Mouse (Mus musculus) intestine, embryonic 16.5 days (tissue): ENCODE measurements around the gene Ppp4r3a. TPM values are rescaled to one million over a fixed set of nuclear protein-coding genes. Genes with fewer than 3 reads are reported as not detected.

Experiments used
- ATAC-seq: fragments of 200-750 bp; cut with Nextera tagmentation; 2 replicates; pipeline ENCODE4 v1.8.0; 2017; ENCODE audit warnings: moderate TSS enrichment, moderate library complexity
- H3K27ac ChIP-seq: fragments of 300-500 bp; sonication (generic); 2 replicates; pipeline ENCODE4 v1.5.1; 2014; ENCODE audit warnings: mild to moderate bottlenecking, low read length
- H3K27me3 ChIP-seq: fragments of 300-500 bp; sonication (generic); replicated peaks from 2 replicates; pipeline ENCODE4 v1.6.1; 2014; ENCODE audit warnings: low read length, control low read depth, mixed read lengths; ENCODE audit not compliant: control insufficient read depth, insufficient read depth
- H3K36me3 ChIP-seq: fragments of 300-500 bp; sonication (generic); 2 replicates; pipeline ENCODE4 v1.6.1; 2014; ENCODE audit warnings: low read length, control low read depth; ENCODE audit not compliant: control insufficient read depth, insufficient read depth
- H3K4me1 ChIP-seq: fragments of 300-500 bp; sonication (generic); 2 replicates; pipeline ENCODE4 v1.6.1; 2014; ENCODE audit warnings: low read length, control low read depth, mixed read lengths; ENCODE audit not compliant: control insufficient read depth, insufficient read depth
- H3K4me2 ChIP-seq: fragments of 300-500 bp; sonication (generic); 2 replicates; pipeline ENCODE4 v1.6.1; 2014; ENCODE audit warnings: low read depth, low read length, control low read depth
- H3K4me3 ChIP-seq: fragments of 300-500 bp; sonication (generic); 2 replicates; pipeline ENCODE4 v1.5.1; 2014; ENCODE audit warnings: mild to moderate bottlenecking, low read length
- H3K9ac ChIP-seq: fragments of 300-500 bp; sonication (generic); 2 replicates; pipeline ENCODE4 v1.6.1; 2014; ENCODE audit warnings: low read depth, low read length
- H3K9me3 ChIP-seq: fragments of 300-500 bp; sonication (generic); 2 replicates; pipeline ENCODE4 v1.6.1; 2016; ENCODE audit warnings: low read length, control low read depth; ENCODE audit not compliant: control insufficient read depth
- WGBS: fragments of 180-500 bp; shearing (Covaris S2); extraction: QIAGEN DNeasy Blood & Tissue Kit; methylation state at CpG from one replicate; pipeline ENCODE4 v1.1.7; 2014; 5-methylcytosine and 5-hydroxymethylcytosine counted together
- polyA plus RNA-seq: library from polyadenylated mRNA; unstranded; fragments of >200 nt; fragmentation: Nextera tagmentation; extraction: Ambion mirVana; gene quantifications from 2 replicates; pipeline ENCODE4 v1.2.1, GENCODE M21; 2015

Ppp4r3a gene
- polyA plus RNA-seq, 1 experiment from 2014 or later: 21.9 TPM

DNA sequence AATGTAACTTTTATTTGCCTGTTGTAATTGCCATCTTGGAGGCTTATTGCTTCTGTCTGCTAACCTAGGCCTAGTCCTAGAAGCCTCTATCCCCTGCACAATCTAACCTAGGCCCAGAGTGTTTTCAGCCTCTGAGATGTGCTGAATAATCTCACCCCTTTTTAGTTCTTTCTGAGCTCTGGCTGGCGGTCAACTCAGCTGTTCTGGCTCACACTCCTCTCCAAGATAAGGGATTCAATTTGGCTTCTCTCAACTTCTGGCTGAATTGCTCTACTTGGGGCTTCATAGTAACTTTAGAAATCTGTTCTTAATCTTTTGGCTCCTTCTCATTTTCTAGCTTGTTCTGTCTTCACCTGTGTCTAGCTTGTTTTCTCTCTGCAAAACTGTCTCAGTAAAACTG is 3.9 kb upstream of the Ppp4r3a start:
- no peaks in the 10 kb centered on the region for H3K27me3 ChIP-seq
- H3K9me3 ChIP-seq: no peaks in the 10 kb centered on the region
- 77% methylated on average over 1 of the region's 1 CpGs for WGBS
- no peaks in the 10 kb centered on the region for H3K36me3 ChIP-seq
- no peak overlapping the region for H3K4me3 ChIP-seq
- H3K9ac ChIP-seq: no peak overlapping the region
- no peak overlapping the region for H3K4me2 ChIP-seq
- H3K4me1 ChIP-seq: peaks cover 4% of the 10 kb centered on the region
- H3K27ac ChIP-seq: no peak overlapping the region
- ATAC-seq: no peak

DNA sequence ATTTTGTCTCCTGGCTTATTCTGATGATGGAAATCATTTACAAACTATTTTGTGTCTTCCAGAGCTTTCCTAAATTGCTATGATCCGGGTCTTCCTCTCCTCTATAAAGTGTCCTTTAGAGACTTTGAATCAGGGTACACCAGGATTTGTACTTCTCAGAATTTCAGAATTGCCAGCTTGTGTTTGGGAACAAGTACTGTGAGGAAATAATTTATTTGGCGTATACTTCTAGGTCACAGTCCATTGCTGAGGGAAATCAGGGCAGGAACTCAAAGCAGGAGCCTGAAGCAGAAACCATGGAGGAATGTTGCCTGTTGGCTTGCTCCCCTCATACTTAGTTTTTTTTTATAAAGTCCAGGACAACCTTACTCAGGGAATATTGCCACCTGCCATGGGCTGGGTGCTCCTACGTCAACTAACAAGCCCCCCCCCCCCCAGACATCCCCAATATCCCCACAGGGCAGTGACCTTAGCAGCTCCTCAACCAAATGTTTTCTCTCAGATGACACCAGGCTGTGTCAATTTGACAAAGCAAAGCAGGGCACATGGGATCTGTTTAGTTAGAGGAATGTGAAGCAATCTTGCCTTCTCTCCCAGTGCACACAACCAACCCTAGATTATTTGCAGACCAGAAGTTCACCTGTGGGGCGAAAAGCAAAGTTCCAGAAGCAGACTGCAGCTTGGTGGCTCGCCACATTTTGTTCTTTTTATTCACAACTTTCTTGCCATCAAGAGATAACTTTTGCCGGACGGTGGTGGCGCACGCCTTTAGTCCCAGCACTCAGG is 1.6 kb upstream of the Ppp4r3a start:
- H3K9ac ChIP-seq: no peak overlapping the region
- 89% methylated on average over 9 of the region's 9 CpGs for WGBS
- H3K27ac ChIP-seq: no peak overlapping the region
- no peak for ATAC-seq
- H3K36me3 ChIP-seq: no peaks in the 10 kb centered on the region
- H3K4me3 ChIP-seq: no peak overlapping the region
- peaks cover 14% of the 10 kb centered on the region for H3K4me1 ChIP-seq
- no peak overlapping the region for H3K4me2 ChIP-seq
- no peaks in the 10 kb centered on the region for H3K27me3 ChIP-seq
- H3K9me3 ChIP-seq: no peaks in the 10 kb centered on the region

DNA sequence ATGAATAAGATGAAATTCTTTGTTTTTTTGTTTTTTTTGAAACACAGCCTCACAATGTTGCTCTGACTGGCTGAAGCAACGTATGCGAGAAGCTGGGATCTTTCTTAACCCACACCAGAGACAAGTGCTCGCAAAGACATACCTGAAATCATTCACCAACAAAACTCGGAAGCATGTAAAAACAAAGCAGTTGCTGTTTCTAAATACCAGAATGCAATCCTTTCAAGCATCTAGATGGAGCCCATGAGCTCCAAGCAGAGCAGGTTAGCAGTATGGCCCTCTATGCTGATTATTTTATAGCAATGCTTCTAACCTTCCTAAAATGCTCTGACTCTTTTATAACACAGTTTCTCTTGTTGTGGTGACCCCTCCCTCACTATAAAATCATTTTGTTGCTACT is 735 bp upstream of the Ppp4r3a start:
- Histone ChIP-seq H3K4me2 (peak overlapping the region; percentile 53), H3K9ac (peak overlapping the region; percentile 100), H3K27ac (peak overlapping the region; percentile 98), H3K27me3 (no peaks in the 10 kb centered on the region), H3K4me1 (peaks cover 14% of the 10 kb centered on the region), H3K4me3 (peak overlapping the region; percentile 94), H3K36me3 (no peaks in the 10 kb centered on the region), H3K9me3 (no peaks in the 10 kb centered on the region)
- no peak for ATAC-seq
- 7% methylated on average over 4 of the region's 4 CpGs for WGBS

DNA sequence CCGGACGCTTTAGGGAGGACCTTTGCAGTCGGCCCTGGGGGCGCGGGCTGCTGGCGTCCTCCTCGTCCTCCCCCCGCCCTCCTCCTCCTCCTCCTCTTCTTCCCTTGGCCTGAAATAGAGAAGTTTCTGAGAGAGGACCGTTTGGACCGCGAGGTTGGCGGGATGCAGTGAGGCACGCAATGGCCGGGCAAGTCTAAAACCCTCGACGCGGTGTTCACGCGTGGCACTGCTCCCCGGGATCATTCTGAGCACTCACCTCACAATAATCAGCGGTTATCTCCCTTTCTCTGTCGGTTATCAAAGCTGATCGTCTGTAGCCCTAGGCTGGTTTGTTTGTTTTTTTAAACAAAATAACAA is 315 bp upstream of the Ppp4r3a start:
- peak; percentile 72 for ATAC-seq
- no peaks in the 10 kb centered on the region for H3K36me3 ChIP-seq
- H3K9me3 ChIP-seq: no peaks in the 10 kb centered on the region
- H3K9ac ChIP-seq: peak overlapping the region; percentile 100
- H3K4me2 ChIP-seq: peak overlapping the region; percentile 53
- H3K4me1 ChIP-seq: peaks cover 16% of the 10 kb centered on the region
- peak overlapping the region; percentile 94 for H3K4me3 ChIP-seq
- H3K27ac ChIP-seq: peak overlapping the region; percentile 98
- WGBS: 0% methylated on average over 23 of the region's 23 CpGs
- no peaks in the 10 kb centered on the region for H3K27me3 ChIP-seq

GRCm38 (mm10) chr12:101082296-101083075 is 1.0 kb downstream of the Ppp4r3a start:
- ATAC-seq: peak; percentile 8
- Histone ChIP-seq H3K27ac (peak overlapping the region; percentile 98), H3K27me3 (no peaks in the 10 kb centered on the region), H3K4me2 (peak overlapping the region; percentile 68), H3K9ac (peak overlapping the region; percentile 100), H3K9me3 (no peaks in the 10 kb centered on the region), H3K4me1 (peaks cover 16% of the 10 kb centered on the region), H3K4me3 (peak overlapping the region; percentile 94), H3K36me3 (no peaks in the 10 kb centered on the region)
- WGBS: under 1% methylated on average over 69 of the region's 69 CpGs

DNA sequence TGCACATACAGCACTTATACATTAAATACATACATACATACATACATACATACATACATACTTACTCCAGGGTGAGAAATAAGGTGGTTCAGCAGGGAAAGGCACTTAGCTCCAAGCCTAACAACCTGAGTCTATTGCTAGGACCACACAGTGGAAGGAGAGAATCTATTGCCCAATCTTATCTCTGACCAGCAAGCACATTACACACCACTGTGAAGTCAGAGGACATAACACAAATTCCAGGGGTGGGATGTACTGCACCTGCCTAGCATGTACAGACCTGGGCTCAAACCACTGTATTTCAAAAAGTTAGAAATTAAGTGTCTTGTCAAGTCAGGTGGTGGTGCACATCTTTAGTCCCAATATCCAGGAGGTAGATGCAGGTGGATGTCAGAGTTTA is 5.5 kb downstream of the Ppp4r3a start:
- peaks cover 4% of the 10 kb centered on the region; the same call in 1 of the 2 replicates for H3K36me3 ChIP-seq
- H3K4me2 ChIP-seq: no peak overlapping the region
- no peaks in the 10 kb centered on the region for H3K9me3 ChIP-seq
- no peak overlapping the region for H3K4me3 ChIP-seq
- no peak overlapping the region for H3K9ac ChIP-seq
- ATAC-seq: no peak
- H3K4me1 ChIP-seq: peaks cover 11% of the 10 kb centered on the region; the same call in 1 of the 2 replicates
- H3K27me3 ChIP-seq: no peaks in the 10 kb centered on the region
- no peak overlapping the region for H3K27ac ChIP-seq

DNA sequence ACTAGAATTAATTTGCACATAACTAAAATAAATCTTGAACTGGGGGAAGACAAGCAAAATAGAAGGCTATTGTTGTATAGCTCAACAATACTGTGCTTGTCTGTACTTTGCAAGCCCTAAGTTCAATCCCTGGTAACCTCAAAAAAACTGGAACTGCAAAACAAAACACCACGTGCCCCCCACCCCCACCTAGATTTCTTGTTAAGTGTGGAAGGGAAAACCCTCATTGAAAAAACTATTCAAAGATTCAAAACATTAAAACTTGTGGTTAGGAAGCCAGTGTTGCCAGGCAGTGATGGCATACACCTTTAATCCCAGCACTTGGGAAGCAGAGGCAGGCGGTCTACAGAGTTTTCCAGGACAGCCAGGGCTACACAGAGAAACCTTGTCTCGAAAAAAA is 8.1 kb downstream of the Ppp4r3a start:
- H3K4me1 ChIP-seq: peaks cover 3% of the 10 kb centered on the region; the same call in 1 of the 2 replicates
- no peak overlapping the region for H3K27ac ChIP-seq
- H3K9ac ChIP-seq: no peak overlapping the region
- H3K27me3 ChIP-seq: no peaks in the 10 kb centered on the region
- no peaks in the 10 kb centered on the region for H3K9me3 ChIP-seq
- H3K4me3 ChIP-seq: no peak overlapping the region
- peaks cover 4% of the 10 kb centered on the region; the same call in 1 of the 2 replicates for H3K36me3 ChIP-seq
- H3K4me2 ChIP-seq: no peak overlapping the region
- no peak for ATAC-seq
- WGBS: 81% methylated on average over 3 of the region's 3 CpGs

GRCm38 (mm10) chr12:101074821-101075429 is 8.6 kb downstream of the Ppp4r3a start:
- no peak overlapping the region for H3K4me3 ChIP-seq
- ATAC-seq: no peak
- no peak overlapping the region for H3K4me2 ChIP-seq
- 91% methylated on average over 4 of the region's 4 CpGs for WGBS
- no peaks in the 10 kb centered on the region for H3K9me3 ChIP-seq
- H3K27me3 ChIP-seq: no peaks in the 10 kb centered on the region
- peaks cover 2% of the 10 kb centered on the region; the same call in 1 of the 2 replicates for H3K4me1 ChIP-seq
- H3K9ac ChIP-seq: no peak overlapping the region
- peaks cover 4% of the 10 kb centered on the region; the same call in 1 of the 2 replicates for H3K36me3 ChIP-seq
- H3K27ac ChIP-seq: no peak overlapping the region

GRCm38 (mm10) chr12:101069813-101070212 is 13.7 kb downstream of the Ppp4r3a start:
- WGBS: 93% methylated on average over 1 of the region's 1 CpGs
- Histone ChIP-seq H3K4me1 (no peaks in the 10 kb centered on the region), H3K9ac (no peak overlapping the region), H3K27me3 (no peaks in the 10 kb centered on the region), H3K27ac (no peak overlapping the region), H3K4me3 (no peak overlapping the region), H3K36me3 (no peaks in the 10 kb centered on the region), H3K4me2 (no peak overlapping the region), H3K9me3 (no peaks in the 10 kb centered on the region)
- ATAC-seq: no peak
